Mouse (Mus musculus): Measurements from ENCODE around the gene Ntsr2. TPM values are rescaled to one million over a fixed set of nuclear protein-coding genes. Genes with fewer than 3 reads are reported as not detected.

Gene Ntsr2
- polyA plus RNA-seq, 1 experiment from 2014 or later = not detected

- Histone ChIP-seq H3K9ac (ENCODE audit: low read depth, low read length) (no peak overlapping the region), H3K4me3 (ENCODE audit: low read depth, low read length) (no peak overlapping the region), H3K36me3 (ENCODE audit: control insufficient read depth, insufficient read depth, low read length) (peaks cover 2% of the 10 kb centered on the region; the same call in 1 of the 2 replicates), H3K4me2 (no peak overlapping the region), H3K4me1 (replicated peaks; ENCODE audit: control insufficient read depth, insufficient read depth, low read length) (no peaks in the 10 kb centered on the region), H3K27me3 (replicated peaks; ENCODE audit: control insufficient read depth, insufficient read depth, low read length) (no peaks in the 10 kb centered on the region), H3K27ac (ENCODE audit: low read depth, low read length) (no peak overlapping the region), H3K9me3 (ENCODE audit: control insufficient read depth, low read length) (no peaks in the 10 kb centered on the region)
- WGBS = 85% methylated on average over 1 of the region's 1 CpGs
- DNase-seq (ENCODE audit: low spot score) (no peak), ATAC-seq (replicated peaks; ENCODE audit: low FRiP score) (no peak)
These were observed 45.5 kb downstream of the Ntsr2 start for GRCm38 (mm10) chr12:16698691-16699090.

Other genes starting within 250 kb of the Ntsr2 start
- 9.6 and 10.4 TPM in 2 replicates for gene Lpin1, start 42.4 kb upstream of the Ntsr2 start, polyA plus RNA-seq (2014; fragmentation: Nextera tagmentation; extraction: Ambion mirVana)
- gene Greb1, start 147.5 kb downstream of the Ntsr2 start, polyA plus RNA-seq (2014; fragmentation: Nextera tagmentation; extraction: Ambion mirVana) = 4.3 and 5.5 TPM in 2 replicates
- gene E2f6, start 157.6 kb downstream of the Ntsr2 start, polyA plus RNA-seq (2014; fragmentation: Nextera tagmentation; extraction: Ambion mirVana) = 42.7 and 49.0 TPM in 2 replicates
- gene Rock2, start 241.5 kb downstream of the Ntsr2 start, polyA plus RNA-seq (2014; fragmentation: Nextera tagmentation; extraction: Ambion mirVana) = 11.7 and 14.4 TPM in 2 replicates

Measured in liver, embryonic 11.5 days (tissue).